Mouse (Mus musculus): Measurements from ENCODE around the gene Clta.
A peak's percentile ranks its signal among the peaks of the same experiment; 100 is the strongest.

DNA sequence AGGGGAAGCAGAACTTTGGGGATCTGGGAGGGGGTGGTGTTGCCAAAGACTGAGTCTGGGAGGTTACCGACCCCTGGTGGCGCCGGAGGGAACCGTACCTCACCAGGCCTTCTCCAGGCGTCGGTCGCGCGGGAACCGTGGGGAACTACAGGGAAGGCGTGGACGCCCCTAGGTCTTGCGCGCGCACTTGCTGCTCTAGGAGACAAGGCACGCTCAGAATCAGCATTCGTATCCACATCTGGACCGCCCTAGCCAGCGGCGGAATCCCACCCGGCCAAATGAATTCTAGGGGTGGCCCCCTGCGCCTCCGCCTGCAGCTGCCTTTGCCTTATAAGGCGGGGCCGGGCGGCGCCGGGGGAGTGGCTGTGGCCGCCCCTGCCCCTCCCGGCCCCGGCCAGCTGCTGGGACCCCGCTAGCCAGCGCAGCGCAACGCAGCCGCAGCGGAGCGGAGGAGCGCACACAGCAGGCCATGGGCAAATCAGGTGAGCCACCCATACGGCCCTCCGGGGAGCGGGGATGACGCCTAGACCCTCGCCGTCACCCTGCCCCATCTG lies 46.9 kb upstream of the Clta start, which contains the start of gene Glipr2:
- TF ChIP-seq MXI1 (IDR thresholded peaks at IDR 0.05; ENCODE audit: low read depth, low read length) = no peak
- TF ChIP-seq CTCF (IDR thresholded peaks at IDR 0.05 in 2 of 3, conservative IDR thresholded peaks at IDR 0.05 in 1 of 3; ENCODE audit: control insufficient read depth in 1 of 3, insufficient read depth in 1 of 3, low read depth in 2 of 3, low read length in 3 of 3, poor library complexity in 1 of 3, severe bottlenecking in 1 of 3) = peak; percentile 80 to 82 (median 81)
- TF ChIP-seq NRF1 (IDR thresholded peaks at IDR 0.05; ENCODE audit: insufficient read depth, low read depth, low read length, poor library complexity, severe bottlenecking) = peak; percentile 48
- no peak for TF ChIP-seq POLR2AphosphoS5 (IDR thresholded peaks at IDR 0.05; ENCODE audit: borderline replicate concordance, low read depth, low read length)
- TF ChIP-seq CHD2 (IDR thresholded peaks at IDR 0.05; ENCODE audit: low read length) = no peak
